Mouse (Mus musculus): ENCODE measurements at regions not wholly inside any gene's neighbourhood (a gene's known extent, or its start where the extent isn't known, plus 50 kb on each side); places are given as distances from the start of the nearest gene placed in this dataset.
A peak's percentile ranks its signal among the peaks of the same experiment; 100 is the strongest.

GRCm38 (mm10) chr9:62205264-62205663 is 76.7 kb downstream of the Spesp1 start:
- DNase-seq = peak in 1 of 2 experiments; percentile 60
- 44% methylated on average over 4 of the region's 4 CpGs for WGBS
- Histone ChIP-seq H3K79me2 (replicated peaks; ENCODE audit: control insufficient read depth, insufficient read depth, low read length) (no peaks in the 10 kb centered on the region), H3K4me1 (ENCODE audit: control insufficient read depth, insufficient read depth, low read length) (peaks cover 10% of the 10 kb centered on the region), H3K27ac (peak overlapping the region; percentile 83), H3K36me3 (ENCODE audit: control insufficient read depth, insufficient read depth, low read length) (no peaks in the 10 kb centered on the region), H3K27me3 (ENCODE audit: control insufficient read depth, insufficient read depth, low read length) (no peaks in the 10 kb centered on the region), H3K4me3 (no peak overlapping the region), H3K9ac (ENCODE audit: low read depth, low read length) (no peak overlapping the region)
- intact Hi-C loops (cut with DNase I) = no loop called here
- 0 out of 2 replicates have a peak, but pooled peaks have one; percentile 22 for TF ChIP-seq POLR2A (IDR thresholded peaks at IDR 0.05; ENCODE audit: insufficient read depth, low read depth, low read length)
- TF ChIP-seq CTCF (IDR thresholded peaks at IDR 0.05) = no peak
- peak; percentile 96 for TF ChIP-seq EP300 (IDR thresholded peaks at IDR 0.05; ENCODE audit: insufficient read depth, low read depth, low read length)

GRCm38 (mm10) chr9:62203556-62203955 is 78.5 kb downstream of the Spesp1 start:
- 58% methylated on average over 4 of the region's 4 CpGs for WGBS
- H3K9ac ChIP-seq (ENCODE audit: low read depth, low read length) = no peak overlapping the region

GRCm38 (mm10) chr9:62202331-62202730 is 79.7 kb downstream of the Spesp1 start:
- 44% methylated on average over 2 of the region's 2 CpGs for WGBS
- H3K4me1 ChIP-seq (ENCODE audit: control insufficient read depth, insufficient read depth, low read length) = peaks cover 14% of the 10 kb centered on the region
- peak overlapping the region; percentile 13; the same call in 1 of the 2 replicates for H3K27ac ChIP-seq
- H3K36me3 ChIP-seq (ENCODE audit: control insufficient read depth, insufficient read depth, low read length) = no peaks in the 10 kb centered on the region
- no peak overlapping the region for H3K4me3 ChIP-seq
- no peak for DNase-seq
- no peak for TF ChIP-seq CTCF (IDR thresholded peaks at IDR 0.05)
- no peak for TF ChIP-seq POLR2A (IDR thresholded peaks at IDR 0.05; ENCODE audit: insufficient read depth, low read depth, low read length)
- no peak for TF ChIP-seq EP300 (IDR thresholded peaks at IDR 0.05; ENCODE audit: insufficient read depth, low read depth, low read length)
- H3K79me2 ChIP-seq (replicated peaks; ENCODE audit: control insufficient read depth, insufficient read depth, low read length) = no peaks in the 10 kb centered on the region
- intact Hi-C loops (cut with DNase I) = no loop called here
- H3K9ac ChIP-seq (ENCODE audit: low read depth, low read length) = no peak overlapping the region
- no peaks in the 10 kb centered on the region for H3K27me3 ChIP-seq (ENCODE audit: control insufficient read depth, insufficient read depth, low read length)

More at GRCm38 (mm10) chr9:62203556-62203955, 78.5 kb downstream of the Spesp1 start:
- no peaks in the 10 kb centered on the region for H3K27me3 ChIP-seq (ENCODE audit: control insufficient read depth, insufficient read depth, low read length)
- no peaks in the 10 kb centered on the region for H3K79me2 ChIP-seq (replicated peaks; ENCODE audit: control insufficient read depth, insufficient read depth, low read length)
- no peaks in the 10 kb centered on the region for H3K36me3 ChIP-seq (ENCODE audit: control insufficient read depth, insufficient read depth, low read length)
- TF ChIP-seq EP300 (IDR thresholded peaks at IDR 0.05; ENCODE audit: insufficient read depth, low read depth, low read length) (no peak), CTCF (IDR thresholded peaks at IDR 0.05) (no peak), POLR2A (IDR thresholded peaks at IDR 0.05; ENCODE audit: insufficient read depth, low read depth, low read length) (no peak)
- peak overlapping the region; percentile 74 for H3K27ac ChIP-seq
- DNase-seq = no peak
- intact Hi-C loops (cut with DNase I) = no loop called here
- peaks cover 14% of the 10 kb centered on the region for H3K4me1 ChIP-seq (ENCODE audit: control insufficient read depth, insufficient read depth, low read length)
- no peak overlapping the region for H3K4me3 ChIP-seq

- no peak overlapping the region for H3K9ac ChIP-seq (ENCODE audit: low read depth, low read length)
- intact Hi-C loops (cut with DNase I) = loop anchor here (5.0 kb wide), 2 partner anchors 45 to 75 kb away; partner anchors contain the start of gene Glce
- no peak for DNase-seq
- TF ChIP-seq EP300 (IDR thresholded peaks at IDR 0.05; ENCODE audit: insufficient read depth, low read depth, low read length) = no peak
- no peak for TF ChIP-seq POLR2A (IDR thresholded peaks at IDR 0.05; ENCODE audit: insufficient read depth, low read depth, low read length)
- no peak for TF ChIP-seq CTCF (IDR thresholded peaks at IDR 0.05)
- H3K79me2 ChIP-seq (replicated peaks; ENCODE audit: control insufficient read depth, insufficient read depth, low read length) = no peaks in the 10 kb centered on the region
- no peak overlapping the region for H3K27ac ChIP-seq
- H3K36me3 ChIP-seq (ENCODE audit: control insufficient read depth, insufficient read depth, low read length) = no peaks in the 10 kb centered on the region
- no peaks in the 10 kb centered on the region for H3K27me3 ChIP-seq (ENCODE audit: control insufficient read depth, insufficient read depth, low read length)
- peaks cover 6% of the 10 kb centered on the region for H3K4me1 ChIP-seq (ENCODE audit: control insufficient read depth, insufficient read depth, low read length)
- 92% methylated on average over 2 of the region's 2 CpGs for WGBS
- no peak overlapping the region for H3K4me3 ChIP-seq
Observed at GRCm38 (mm10) chr9:62197486-62197885, 75.0 kb upstream of the Glce start.

- no peaks in the 10 kb centered on the region for H3K36me3 ChIP-seq (ENCODE audit: control insufficient read depth, insufficient read depth, low read length)
- peaks cover 12% of the 10 kb centered on the region for H3K4me1 ChIP-seq (ENCODE audit: control insufficient read depth, insufficient read depth, low read length)
- 15% methylated on average over 6 of the region's 6 CpGs for WGBS
- no peaks in the 10 kb centered on the region for H3K79me2 ChIP-seq (replicated peaks; ENCODE audit: control insufficient read depth, insufficient read depth, low read length)
- H3K9ac ChIP-seq (ENCODE audit: low read depth, low read length) = no peak overlapping the region
- H3K4me3 ChIP-seq = no peak overlapping the region
- intact Hi-C loops (cut with DNase I) = no loop called here
- H3K27me3 ChIP-seq (ENCODE audit: control insufficient read depth, insufficient read depth, low read length) = no peaks in the 10 kb centered on the region
- H3K27ac ChIP-seq = peak overlapping the region; percentile 10
- DNase-seq = no peak
- TF ChIP-seq EP300 (IDR thresholded peaks at IDR 0.05; ENCODE audit: insufficient read depth, low read depth, low read length) (no peak), CTCF (IDR thresholded peaks at IDR 0.05) (no peak), POLR2A (IDR thresholded peaks at IDR 0.05; ENCODE audit: insufficient read depth, low read depth, low read length) (no peak)
Observed at GRCm38 (mm10) chr9:62192424-62192892, 70.0 kb upstream of the Glce start.

- H3K79me2 ChIP-seq (replicated peaks; ENCODE audit: control insufficient read depth, insufficient read depth, low read length) = no peaks in the 10 kb centered on the region
- 66% methylated on average over 6 of the region's 6 CpGs for WGBS
- no peak overlapping the region for H3K4me3 ChIP-seq
- H3K9ac ChIP-seq (ENCODE audit: low read depth, low read length) = no peak overlapping the region
- no peaks in the 10 kb centered on the region for H3K27me3 ChIP-seq (ENCODE audit: control insufficient read depth, insufficient read depth, low read length)
- H3K4me1 ChIP-seq (ENCODE audit: control insufficient read depth, insufficient read depth, low read length) = peaks cover 12% of the 10 kb centered on the region
- no peak for DNase-seq
- H3K36me3 ChIP-seq (ENCODE audit: control insufficient read depth, insufficient read depth, low read length) = no peaks in the 10 kb centered on the region
- intact Hi-C loops (cut with DNase I) = no loop called here
- no peak overlapping the region for H3K27ac ChIP-seq
- no peak for TF ChIP-seq CTCF (IDR thresholded peaks at IDR 0.05)
- TF ChIP-seq EP300 (IDR thresholded peaks at IDR 0.05; ENCODE audit: insufficient read depth, low read depth, low read length) = no peak
- TF ChIP-seq POLR2A (IDR thresholded peaks at IDR 0.05; ENCODE audit: insufficient read depth, low read depth, low read length) = no peak
Observed at GRCm38 (mm10) chr9:62190474-62190873, 68.0 kb upstream of the Glce start.
